Mouse (Mus musculus) kidney, adult 2 months (tissue): Measurements from ENCODE around the gene Nde1.
A peak's percentile ranks its signal among the peaks of the same experiment; 100 is the strongest.

Source experiments
- CTCF ChIP-seq: fragments of 200-500 bp; conservative IDR thresholded peaks from 2 replicates; pipeline ENCODE4 v1.5.1; 2011; ENCODE audit warnings: low read depth, mild to moderate bottlenecking, control low read depth, low read length, moderate library complexity, mixed read lengths; ENCODE audit not compliant: insufficient read depth, insufficient read length
- POLR2A ChIP-seq: fragments of 200-500 bp; IDR thresholded peaks from one replicate; pipeline ENCODE4 v1.6.1; 2011; ENCODE audit warnings: low read depth, low read length, control low read depth

- TF ChIP-seq POLR2A (no peak), CTCF (peak; percentile 31; the same call in 1 of the 2 replicates)
These were observed 31.7 kb upstream of the Nde1 start for GRCm38 (mm10) chr16:14131376-14131775.
